Mouse (Mus musculus) midbrain, embryonic 14.5 days (tissue): ENCODE results near the gene Itgb3. TPM values are rescaled to one million over a fixed set of nuclear protein-coding genes. Genes with fewer than 3 reads are reported as not detected.

Experiments
- ATAC-seq: fragments of 200-750 bp; cut with Nextera tagmentation; 2 replicates; pipeline ENCODE4 v1.8.0; 2017; ENCODE audit warnings: moderate number of reproducible peaks, moderate library complexity; ENCODE audit not compliant: low FRiP score, low TSS enrichment
- DNase-seq: peaks from one replicate; pipeline ENCODE4 v3.0.0-alpha.2; 2015
- H3K27ac ChIP-seq: fragments of 300-500 bp; sonication (generic); replicated peaks from 2 replicates; pipeline ENCODE4 v1.5.1; 2014; ENCODE audit warnings: mild to moderate bottlenecking, low read depth, low read length, moderate library complexity
- H3K27me3 ChIP-seq: fragments of 300-500 bp; sonication (generic); 2 replicates; pipeline ENCODE4 v1.6.1; 2014; ENCODE audit warnings: low read length, control low read depth, mixed read lengths; ENCODE audit not compliant: control insufficient read depth, insufficient read depth
- H3K36me3 ChIP-seq: fragments of 300-500 bp; sonication (generic); 2 replicates; pipeline ENCODE4 v1.6.1; 2014; ENCODE audit warnings: low read length, control low read depth; ENCODE audit not compliant: control insufficient read depth, insufficient read depth
- H3K4me1 ChIP-seq: fragments of 300-500 bp; sonication (generic); 2 replicates; pipeline ENCODE4 v1.6.1; 2014; ENCODE audit warnings: mild to moderate bottlenecking, antibody characterized with exemption, low read length, control low read depth; ENCODE audit not compliant: control insufficient read depth, insufficient read depth
- H3K4me2 ChIP-seq: fragments of 300-500 bp; sonication (generic); 2 replicates; pipeline ENCODE4 v1.6.1; 2014; ENCODE audit warnings: mild to moderate bottlenecking, low read length, moderate library complexity
- H3K4me3 ChIP-seq: fragments of 300-500 bp; sonication (generic); replicated peaks from 2 replicates; pipeline ENCODE4 v1.5.1; 2014; ENCODE audit warnings: low read depth, low read length
- H3K9ac ChIP-seq: fragments of 300-500 bp; sonication (generic); replicated peaks from 2 replicates; pipeline ENCODE4 v1.6.1; 2014; ENCODE audit warnings: mild to moderate bottlenecking, low read length, moderate library complexity
- H3K9me3 ChIP-seq: fragments of 300-500 bp; sonication (generic); 2 replicates; pipeline ENCODE4 v1.6.1; 2016; ENCODE audit warnings: low read length, control low read depth, mixed read lengths; ENCODE audit not compliant: control insufficient read depth
- WGBS: fragments of 180-500 bp; shearing (Covaris S2); extraction: QIAGEN DNeasy Blood & Tissue Kit; methylation state at CpG from one replicate; pipeline ENCODE4 v1.1.7; 2014; 5-methylcytosine and 5-hydroxymethylcytosine counted together
- polyA plus RNA-seq: library from polyadenylated mRNA; unstranded; fragments of >200 nt; fragmentation: Nextera tagmentation; extraction: Ambion mirVana; gene quantifications from 2 replicates; pipeline ENCODE4 v1.2.1, GENCODE M21; 2014

Itgb3 gene
- polyA plus RNA-seq, 1 experiment from 2014 or later, result 0.28 TPM

- 76% methylated on average over 2 of the region's 2 CpGs for WGBS
- Histone ChIP-seq H3K27me3 (no peaks in the 10 kb centered on the region), H3K27ac (no peak overlapping the region), H3K4me3 (no peak overlapping the region), H3K9ac (no peak overlapping the region), H3K4me1 (no peaks in the 10 kb centered on the region), H3K9me3 (no peaks in the 10 kb centered on the region), H3K4me2 (no peak overlapping the region), H3K36me3 (no peaks in the 10 kb centered on the region)
- DNase-seq, result no peak
- ATAC-seq, result no peak
Observed at GRCm38 (mm10) chr11:104707084-104707483, 99.3 kb downstream of the Itgb3 start.

Other genes starting within 250 kb of the Itgb3 start
- gene Kansl1, start 139.1 kb upstream of the Itgb3 start, polyA plus RNA-seq, result 27.1 and 39.2 TPM in 2 replicates
- gene Cdc27, start 57.4 kb upstream of the Itgb3 start, polyA plus RNA-seq, result 41.0 and 48.1 TPM in 2 replicates
- gene Myl4, start 57.3 kb upstream of the Itgb3 start, polyA plus RNA-seq, result 2.8 and 3.2 TPM in 2 replicates
- gene Gm11639, start 77.7 kb downstream of the Itgb3 start, polyA plus RNA-seq, result 0.01 TPM in 1 of 2 replicates, not detected in the other